Mouse (Mus musculus): Measurements from ENCODE around the gene Irf2bpl. TPM values are rescaled to one million over a fixed set of nuclear protein-coding genes. Genes with fewer than 3 reads are reported as not detected.

Irf2bpl gene
- polyA plus RNA-seq, 1 experiment from 2014 or later = 44.6 TPM

GRCm38 (mm10) chr12:86857290-86857689, 27.3 kb downstream of the Irf2bpl start:
- Histone ChIP-seq H3K4me2 (no peak overlapping the region), H3K27ac (ENCODE audit: low read depth) (no peak overlapping the region), H3K4me3 (ENCODE audit: low read depth, low read length) (no peak overlapping the region), H3K4me1 (ENCODE audit: insufficient read depth) (peaks cover 21% of the 10 kb centered on the region), H3K27me3 (ENCODE audit: insufficient read depth, low read length) (no peaks in the 10 kb centered on the region), H3K36me3 (ENCODE audit: insufficient read depth) (no peaks in the 10 kb centered on the region), H3K9me3 (ENCODE audit: low read depth, low read length) (no peaks in the 10 kb centered on the region), H3K9ac (no peak overlapping the region)
- no peak for TF ChIP-seq CTCF (IDR thresholded peaks at IDR 0.05; ENCODE audit: low read depth)
- ATAC-seq (ENCODE audit: insufficient read depth) (no peak), DNase-seq (no peak)
- WGBS = 72% methylated on average over 8 of the region's 8 CpGs

GRCm38 (mm10) chr12:86855670-86856069, 28.9 kb downstream of the Irf2bpl start:
- peak overlapping the region; percentile 27; the same call in 1 of the 2 replicates for H3K9ac ChIP-seq
- DNase-seq (peak; percentile 89), ATAC-seq (ENCODE audit: insufficient read depth) (peak; percentile 82)
- no peak for TF ChIP-seq CTCF (IDR thresholded peaks at IDR 0.05; ENCODE audit: low read depth)
- H3K9me3 ChIP-seq (ENCODE audit: low read depth, low read length) = no peaks in the 10 kb centered on the region
- no peaks in the 10 kb centered on the region for H3K27me3 ChIP-seq (ENCODE audit: insufficient read depth, low read length)
- no peaks in the 10 kb centered on the region for H3K36me3 ChIP-seq (ENCODE audit: insufficient read depth)
- no peak overlapping the region for H3K4me3 ChIP-seq (ENCODE audit: low read depth, low read length)
- H3K4me1 ChIP-seq (ENCODE audit: insufficient read depth) = peaks cover 21% of the 10 kb centered on the region
- 2% methylated on average over 11 of the region's 11 CpGs for WGBS
- peak overlapping the region; percentile 48 for H3K4me2 ChIP-seq
- H3K27ac ChIP-seq (ENCODE audit: low read depth) = peak overlapping the region; percentile 19; the same call in 1 of the 2 replicates

GRCm38 (mm10) chr12:86853516-86853915, 31.1 kb downstream of the Irf2bpl start:
- no peaks in the 10 kb centered on the region for H3K36me3 ChIP-seq (ENCODE audit: insufficient read depth)
- DNase-seq (no peak), ATAC-seq (ENCODE audit: insufficient read depth) (no peak)
- H3K27me3 ChIP-seq (ENCODE audit: insufficient read depth, low read length) = no peaks in the 10 kb centered on the region
- H3K9me3 ChIP-seq (ENCODE audit: low read depth, low read length) = no peaks in the 10 kb centered on the region
- 0 out of 2 replicates have a peak, but pooled peaks cover 5% of the 10 kb centered on the region for H3K4me1 ChIP-seq (ENCODE audit: insufficient read depth)
- no peak overlapping the region for H3K9ac ChIP-seq
- no peak for TF ChIP-seq CTCF (IDR thresholded peaks at IDR 0.05; ENCODE audit: low read depth)
- WGBS = 64% methylated on average over 1 of the region's 1 CpGs
- H3K4me2 ChIP-seq = no peak overlapping the region
- no peak overlapping the region for H3K4me3 ChIP-seq (ENCODE audit: low read depth, low read length)
- H3K27ac ChIP-seq (ENCODE audit: low read depth) = no peak overlapping the region

GRCm38 (mm10) chr12:86851313-86851712, 33.3 kb downstream of the Irf2bpl start:
- DNase-seq = no peak
- H3K9ac ChIP-seq = no peak overlapping the region
- H3K27ac ChIP-seq (ENCODE audit: low read depth) = no peak overlapping the region
- H3K9me3 ChIP-seq (ENCODE audit: low read depth, low read length) = no peaks in the 10 kb centered on the region
- no peak for TF ChIP-seq CTCF (IDR thresholded peaks at IDR 0.05; ENCODE audit: low read depth)
- H3K4me2 ChIP-seq = no peak overlapping the region
- H3K4me3 ChIP-seq (ENCODE audit: low read depth, low read length) = no peak overlapping the region
- H3K27me3 ChIP-seq (ENCODE audit: insufficient read depth, low read length) = no peaks in the 10 kb centered on the region
- 0 out of 2 replicates have a peak, but pooled peaks cover 2% of the 10 kb centered on the region for H3K4me1 ChIP-seq (ENCODE audit: insufficient read depth)
- ATAC-seq (ENCODE audit: insufficient read depth) = no peak
- H3K36me3 ChIP-seq (ENCODE audit: insufficient read depth) = no peaks in the 10 kb centered on the region

GRCm38 (mm10) chr12:86850746-86851145, 33.9 kb downstream of the Irf2bpl start:
- no peaks in the 10 kb centered on the region for H3K36me3 ChIP-seq (ENCODE audit: insufficient read depth)
- no peak overlapping the region for H3K9ac ChIP-seq
- no peak for TF ChIP-seq CTCF (IDR thresholded peaks at IDR 0.05; ENCODE audit: low read depth)
- H3K4me3 ChIP-seq (ENCODE audit: low read depth, low read length) = no peak overlapping the region
- H3K27me3 ChIP-seq (ENCODE audit: insufficient read depth, low read length) = no peaks in the 10 kb centered on the region
- no peaks in the 10 kb centered on the region for H3K9me3 ChIP-seq (ENCODE audit: low read depth, low read length)
- WGBS = 84% methylated on average over 5 of the region's 5 CpGs
- no peak overlapping the region for H3K27ac ChIP-seq (ENCODE audit: low read depth)
- ATAC-seq (ENCODE audit: insufficient read depth) (no peak), DNase-seq (no peak)
- 0 out of 2 replicates have a peak, but pooled peaks cover under 1% of the 10 kb centered on the region for H3K4me1 ChIP-seq (ENCODE audit: insufficient read depth)
- no peak overlapping the region for H3K4me2 ChIP-seq

- H3K9ac ChIP-seq = no peak overlapping the region
- WGBS = 55% methylated on average over 10 of the region's 10 CpGs
- H3K4me2 ChIP-seq = no peak overlapping the region
Observed at GRCm38 (mm10) chr12:86849945-86850626, 34.5 kb downstream of the Irf2bpl start.

GRCm38 (mm10) chr12:86842866-86843459, 41.6 kb downstream of the Irf2bpl start:
- TF ChIP-seq CTCF (IDR thresholded peaks at IDR 0.05; ENCODE audit: low read depth) = no peak
- H3K4me1 ChIP-seq (ENCODE audit: insufficient read depth) = peaks cover 16% of the 10 kb centered on the region
- DNase-seq = peak; percentile 40
- 5% methylated on average over 15 of the region's 15 CpGs for WGBS
- no peaks in the 10 kb centered on the region for H3K27me3 ChIP-seq (ENCODE audit: insufficient read depth, low read length)
- no peak overlapping the region for H3K4me3 ChIP-seq (ENCODE audit: low read depth, low read length)
- peak overlapping the region; percentile 44 for H3K4me2 ChIP-seq
- H3K9ac ChIP-seq = peak overlapping the region; percentile 16; the same call in 1 of the 2 replicates
- ATAC-seq (ENCODE audit: insufficient read depth) = no peak
- no peaks in the 10 kb centered on the region for H3K36me3 ChIP-seq (ENCODE audit: insufficient read depth)
- peak overlapping the region; percentile 37; the same call in 1 of the 2 replicates for H3K27ac ChIP-seq (ENCODE audit: low read depth)
- no peaks in the 10 kb centered on the region for H3K9me3 ChIP-seq (ENCODE audit: low read depth, low read length)

More at GRCm38 (mm10) chr12:86849945-86850626, 34.5 kb downstream of the Irf2bpl start:
- Histone ChIP-seq H3K27ac (ENCODE audit: low read depth) (no peak overlapping the region), H3K9me3 (ENCODE audit: low read depth, low read length) (no peaks in the 10 kb centered on the region), H3K36me3 (ENCODE audit: insufficient read depth) (no peaks in the 10 kb centered on the region), H3K4me3 (ENCODE audit: low read depth, low read length) (no peak overlapping the region), H3K27me3 (ENCODE audit: insufficient read depth, low read length) (no peaks in the 10 kb centered on the region), H3K4me1 (ENCODE audit: insufficient read depth) (no peaks in the 10 kb centered on the region)
- peak; percentile 72 for DNase-seq
- ATAC-seq (ENCODE audit: insufficient read depth) = no peak; the same call in 1 of the 2 replicates
- no peak for TF ChIP-seq CTCF (IDR thresholded peaks at IDR 0.05; ENCODE audit: low read depth)

All from lung, embryonic 14.5 days (tissue).